Mouse (Mus musculus): Measurements from ENCODE around the gene Arhgef15. TPM values are rescaled to one million over a fixed set of nuclear protein-coding genes. Genes with fewer than 3 reads are reported as not detected.

Gene Arhgef15
- polyA plus RNA-seq, 1 experiment from 2014 or later: 12.8 TPM

DNA sequence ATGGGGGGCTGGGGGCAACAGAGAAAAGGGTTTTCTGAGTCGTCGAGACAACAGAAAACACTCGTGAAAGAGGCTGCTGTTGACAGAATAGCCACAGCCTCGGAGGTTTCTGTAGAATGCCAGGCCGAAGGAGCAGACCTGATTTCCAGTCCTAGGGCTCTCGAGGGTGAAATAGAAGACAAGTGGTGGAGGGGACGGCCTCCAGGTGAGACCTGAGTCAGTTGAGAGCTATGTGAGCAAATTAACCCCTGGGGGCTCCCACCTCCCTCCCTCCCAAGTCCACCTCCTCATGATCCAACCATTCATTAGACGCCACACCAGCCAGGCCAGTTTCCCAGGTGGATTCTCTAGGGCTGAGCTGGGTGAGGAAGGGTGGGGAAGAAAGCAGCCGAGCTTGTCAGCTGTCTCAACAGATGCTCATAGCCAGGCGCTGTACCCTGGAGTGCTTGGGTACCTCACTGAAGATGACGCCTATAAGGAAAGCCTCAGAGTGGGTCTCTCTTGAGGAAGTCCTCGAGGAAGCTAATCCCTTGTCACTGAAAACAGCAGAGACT lies 63.3 kb downstream of the Arhgef15 start:
- ATAC-seq: no peak
- 75% methylated on average over 12 of the region's 12 CpGs for WGBS

More for the DNA sequence above, 63.3 kb downstream of the Arhgef15 start:
- Histone ChIP-seq H3K27ac (ENCODE audit: low read length) (no peak overlapping the region), H3K9ac (replicated peaks; ENCODE audit: low read depth, low read length) (no peak overlapping the region), H3K36me3 (ENCODE audit: control insufficient read depth, insufficient read depth) (no peaks in the 10 kb centered on the region), H3K4me3 (replicated peaks; ENCODE audit: low read length) (no peak overlapping the region), H3K27me3 (replicated peaks; ENCODE audit: control insufficient read depth, insufficient read depth, low read length) (no peaks in the 10 kb centered on the region), H3K9me3 (ENCODE audit: control insufficient read depth, low read length) (no peaks in the 10 kb centered on the region), H3K4me2 (ENCODE audit: low read length) (no peak overlapping the region), H3K4me1 (replicated peaks; ENCODE audit: control insufficient read depth, insufficient read depth, low read length) (no peaks in the 10 kb centered on the region)

Small RNA genes within 50 kb of the gene (microRNA-seq; reads per million reads assigned to microRNA genes)
- gene Mir3062: 4.8 reads per million, percentile 21 among the genes with 10 or more reads in this experiment

Other genes starting within 250 kb of the Arhgef15 start
- 96.8 and 100 TPM in 2 replicates for gene Ndel1, start 85.6 kb downstream of the Arhgef15 start, polyA plus RNA-seq (2015; fragmentation: Nextera tagmentation; extraction: Ambion mirVana)
- not detected in 2 replicates for gene Rnf222, start 68.9 kb downstream of the Arhgef15 start, polyA plus RNA-seq (2015; fragmentation: Nextera tagmentation; extraction: Ambion mirVana)
- gene Rpl26, start 55.9 kb downstream of the Arhgef15 start, polyA plus RNA-seq (2015; fragmentation: Nextera tagmentation; extraction: Ambion mirVana): 554 and 607 TPM in 2 replicates
- 0.35 TPM in 1 of 2 replicates, not detected in the other for gene Odf4, start 30.4 kb downstream of the Arhgef15 start, polyA plus RNA-seq (2015; fragmentation: Nextera tagmentation; extraction: Ambion mirVana)
- gene Slc25a35, start 10.7 kb upstream of the Arhgef15 start, polyA plus RNA-seq (2015; fragmentation: Nextera tagmentation; extraction: Ambion mirVana): 0.86 and 1.0 TPM in 2 replicates
- 28.9 and 34.5 TPM in 2 replicates for gene Rangrf, start 17.7 kb upstream of the Arhgef15 start, polyA plus RNA-seq (2015; fragmentation: Nextera tagmentation; extraction: Ambion mirVana)
- gene Pfas, start 51.0 kb upstream of the Arhgef15 start, polyA plus RNA-seq (2015; fragmentation: Nextera tagmentation; extraction: Ambion mirVana): 21.7 and 24.7 TPM in 2 replicates
- 70.1 and 79.1 TPM in 2 replicates for gene Ctc1, start 58.4 kb upstream of the Arhgef15 start, polyA plus RNA-seq (2015; fragmentation: Nextera tagmentation; extraction: Ambion mirVana)
- gene Aurkb, start 88.2 kb upstream of the Arhgef15 start, polyA plus RNA-seq (2015; fragmentation: Nextera tagmentation; extraction: Ambion mirVana): 56.7 and 68.2 TPM in 2 replicates
- gene Borcs6, start 102.2 kb upstream of the Arhgef15 start, polyA plus RNA-seq (2015; fragmentation: Nextera tagmentation; extraction: Ambion mirVana): 11.4 and 12.3 TPM in 2 replicates
- gene Tmem107, start 113.3 kb upstream of the Arhgef15 start, polyA plus RNA-seq (2015; fragmentation: Nextera tagmentation; extraction: Ambion mirVana): 43.7 and 48.4 TPM in 2 replicates
- gene Vamp2, start 131.0 kb upstream of the Arhgef15 start, polyA plus RNA-seq (2015; fragmentation: Nextera tagmentation; extraction: Ambion mirVana): 217 and 259 TPM in 2 replicates
- gene Per1, start 137.7 kb upstream of the Arhgef15 start, polyA plus RNA-seq (2015; fragmentation: Nextera tagmentation; extraction: Ambion mirVana): 11.8 and 12.1 TPM in 2 replicates
- gene Hes7, start 162.9 kb upstream of the Arhgef15 start, polyA plus RNA-seq (2015; fragmentation: Nextera tagmentation; extraction: Ambion mirVana): 0.26 and 0.67 TPM in 2 replicates
- 0.39 and 0.71 TPM in 2 replicates for gene 9130213A22Rik, start 165.1 kb upstream of the Arhgef15 start, polyA plus RNA-seq (2015; fragmentation: Nextera tagmentation; extraction: Ambion mirVana)
- 2.8 and 3.5 TPM in 2 replicates for gene Aloxe3, start 168.4 kb upstream of the Arhgef15 start, polyA plus RNA-seq (2015; fragmentation: Nextera tagmentation; extraction: Ambion mirVana)
- 0.12 TPM in 1 of 2 replicates, not detected in the other for gene Alox12b, start 199.5 kb upstream of the Arhgef15 start, polyA plus RNA-seq (2015; fragmentation: Nextera tagmentation; extraction: Ambion mirVana)
- gene Alox8, start 240.4 kb upstream of the Arhgef15 start, polyA plus RNA-seq (2015; fragmentation: Nextera tagmentation; extraction: Ambion mirVana): 0.29 TPM in 1 of 2 replicates, not detected in the other